Mouse (Mus musculus) activated CD4-positive, CD25-positive, alpha-beta regulatory T cell (primary cell): Measurements from ENCODE around the gene Il27ra. TPM values are rescaled to one million over a fixed set of nuclear protein-coding genes. Genes with fewer than 3 reads are reported as not detected.

ENCODE experiments used
- polyA plus RNA-seq, 2 experiments: library from polyadenylated mRNA; unstranded; fragments of 100-300 nt; shearing (Covaris generic); gene quantifications; one replicate each; pipeline ENCODE4 v1.2.1; 2017

Il27ra gene
- polyA plus RNA-seq, result 100 to 1,000 TPM; 260 to 302 TPM

DNA sequence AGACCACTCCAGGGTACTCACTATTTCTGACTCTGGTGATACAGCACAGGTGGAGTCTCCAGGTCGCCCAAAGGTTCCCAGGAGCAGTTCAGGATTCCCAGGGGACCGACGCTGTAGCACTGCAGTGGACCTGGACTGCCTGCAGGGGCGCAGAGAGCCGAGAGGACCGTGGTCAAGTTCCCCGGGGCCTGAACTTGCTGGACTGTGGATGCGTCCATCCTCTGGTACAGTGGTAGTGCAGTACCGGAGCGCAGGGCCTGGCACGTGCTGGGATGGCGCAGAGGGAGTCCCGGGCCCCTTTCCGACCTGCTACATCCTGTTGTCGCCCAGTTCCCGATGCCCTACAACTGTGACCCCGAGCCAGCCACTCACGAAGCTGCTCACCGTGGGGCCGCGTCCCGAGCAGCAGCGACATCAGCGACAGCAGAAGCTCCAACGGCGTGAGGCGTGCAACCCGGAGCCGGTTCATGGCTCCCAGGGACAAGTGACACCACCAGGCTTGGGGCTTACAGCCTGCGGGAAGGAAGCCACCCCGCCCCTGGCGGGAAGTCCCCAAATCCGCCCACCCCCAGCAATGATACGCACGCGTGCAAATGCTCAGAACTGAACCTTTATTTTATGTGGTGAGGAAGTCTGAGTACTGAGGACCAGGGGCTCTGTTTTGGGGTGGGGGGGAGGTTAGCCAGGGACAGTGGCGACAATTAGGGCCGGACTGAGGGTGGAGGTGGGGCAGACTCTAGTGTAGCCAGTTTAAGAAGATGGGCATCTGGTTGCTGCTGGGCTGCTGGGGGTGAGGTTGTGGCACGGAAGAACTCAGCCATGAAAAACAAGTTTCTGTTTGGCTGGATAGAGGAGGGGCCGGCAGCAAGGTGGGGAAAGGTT is at the start of gene Il27ra:
Gene Il27ra, minus strand, starts transcription at position 524 of the 882 bp plus-strand sequence.

DNA sequence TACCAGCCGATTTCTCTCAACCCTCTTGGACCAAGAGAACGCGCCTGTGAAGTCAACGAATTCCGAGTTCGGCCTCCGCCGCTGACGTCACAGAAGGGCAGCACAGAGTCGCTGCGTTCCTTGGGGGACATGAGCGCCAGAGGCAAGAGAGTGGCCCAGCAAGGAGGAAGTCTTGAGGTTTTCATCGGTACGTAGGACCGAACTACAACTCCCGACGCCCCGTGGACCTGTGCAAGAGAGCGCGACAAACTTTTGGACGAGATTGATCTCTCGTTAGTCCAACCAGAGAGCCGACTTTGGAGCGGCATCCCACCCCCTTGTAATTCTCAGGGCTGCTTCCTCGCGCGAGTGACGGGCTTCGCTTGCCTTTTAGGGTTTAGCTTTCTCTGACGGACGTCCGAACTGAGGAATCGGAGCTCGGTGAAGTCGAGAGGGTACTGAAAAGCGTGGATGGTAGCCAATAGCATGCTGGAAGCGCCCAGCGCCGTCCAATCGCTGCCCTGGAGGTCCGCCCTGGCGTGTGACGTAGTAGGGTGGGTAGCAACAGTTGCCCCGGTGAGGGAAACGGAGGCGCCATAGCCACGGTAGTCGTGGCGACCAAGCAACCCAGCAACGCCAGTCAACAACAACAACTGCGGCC is 24.0 kb upstream of the Il27ra start, which contains the start of gene Rfx1:
Gene Rfx1, plus strand, starts transcription at position 544 of the 640 bp plus-strand sequence.

DNA sequence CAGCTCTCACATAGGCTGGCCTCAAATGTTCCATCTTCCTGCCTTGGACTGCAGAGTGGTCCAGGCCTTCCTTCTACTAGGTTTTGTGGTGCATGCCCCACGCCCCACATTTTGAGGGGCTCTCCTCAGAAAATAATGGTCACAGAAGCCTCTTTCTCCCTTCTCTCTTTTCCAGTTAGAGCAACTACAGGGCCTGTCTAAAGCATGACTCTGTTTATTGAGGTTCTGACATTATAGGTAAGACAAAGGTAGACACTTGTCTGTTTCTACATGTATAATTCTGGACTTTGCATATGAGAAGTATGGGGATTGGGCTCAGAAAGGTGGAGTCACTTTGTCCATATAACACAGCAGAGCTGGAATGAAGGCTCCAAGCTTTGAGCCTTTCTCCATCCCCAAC is 22.6 kb upstream of the Il27ra start, which contains the start of gene Gm10643:
Gene Gm10643, minus strand, starts transcription at position 101 of the 400 bp plus-strand sequence.

DNA sequence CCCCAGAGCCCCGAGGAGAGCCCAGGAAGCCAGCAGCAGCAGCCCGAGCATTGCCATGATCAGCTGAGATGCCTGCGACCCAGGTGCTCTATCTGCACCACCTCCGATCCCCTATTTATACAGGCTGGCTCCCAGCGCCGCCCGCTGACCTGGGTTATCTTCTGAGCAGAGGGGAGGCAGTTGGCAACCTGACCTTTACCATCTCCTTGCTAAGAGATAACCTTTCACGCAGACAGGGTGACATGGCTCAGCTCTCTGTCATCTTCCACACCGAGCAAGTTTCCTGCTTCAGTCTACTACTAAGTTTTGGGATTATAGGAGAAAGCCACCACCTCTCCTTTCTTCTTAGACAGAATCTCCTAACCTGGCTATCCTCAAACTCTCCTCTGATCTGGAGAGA is 2.5 kb upstream of the Il27ra start, which contains the start of gene Rln3:
Gene Rln3, minus strand, starts transcription at position 101 of the 400 bp plus-strand sequence.

DNA sequence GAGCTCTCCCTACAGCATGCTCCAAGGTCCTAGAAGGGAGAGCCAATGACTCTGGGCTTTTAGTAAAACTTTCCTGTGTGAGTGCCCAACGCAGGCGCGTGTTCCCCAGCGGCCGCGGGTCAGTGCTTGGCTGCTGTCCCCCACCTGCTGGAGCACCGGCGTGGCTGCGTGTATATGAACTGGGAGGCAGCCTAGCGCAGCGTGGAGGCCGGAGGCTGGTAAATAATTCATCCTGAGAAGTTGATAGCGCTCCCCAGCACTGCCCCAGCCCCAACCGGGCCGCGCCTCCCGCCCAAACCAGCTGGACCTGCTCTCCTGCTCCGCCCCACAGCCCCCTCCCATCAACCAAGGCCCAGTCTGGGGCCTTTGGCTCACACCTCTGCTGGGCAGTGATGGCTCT is 21.3 kb downstream of the Il27ra start, which contains the start of gene Palm3:
Gene Palm3, plus strand, starts transcription at position 376 of the 400 bp plus-strand sequence.

DNA sequence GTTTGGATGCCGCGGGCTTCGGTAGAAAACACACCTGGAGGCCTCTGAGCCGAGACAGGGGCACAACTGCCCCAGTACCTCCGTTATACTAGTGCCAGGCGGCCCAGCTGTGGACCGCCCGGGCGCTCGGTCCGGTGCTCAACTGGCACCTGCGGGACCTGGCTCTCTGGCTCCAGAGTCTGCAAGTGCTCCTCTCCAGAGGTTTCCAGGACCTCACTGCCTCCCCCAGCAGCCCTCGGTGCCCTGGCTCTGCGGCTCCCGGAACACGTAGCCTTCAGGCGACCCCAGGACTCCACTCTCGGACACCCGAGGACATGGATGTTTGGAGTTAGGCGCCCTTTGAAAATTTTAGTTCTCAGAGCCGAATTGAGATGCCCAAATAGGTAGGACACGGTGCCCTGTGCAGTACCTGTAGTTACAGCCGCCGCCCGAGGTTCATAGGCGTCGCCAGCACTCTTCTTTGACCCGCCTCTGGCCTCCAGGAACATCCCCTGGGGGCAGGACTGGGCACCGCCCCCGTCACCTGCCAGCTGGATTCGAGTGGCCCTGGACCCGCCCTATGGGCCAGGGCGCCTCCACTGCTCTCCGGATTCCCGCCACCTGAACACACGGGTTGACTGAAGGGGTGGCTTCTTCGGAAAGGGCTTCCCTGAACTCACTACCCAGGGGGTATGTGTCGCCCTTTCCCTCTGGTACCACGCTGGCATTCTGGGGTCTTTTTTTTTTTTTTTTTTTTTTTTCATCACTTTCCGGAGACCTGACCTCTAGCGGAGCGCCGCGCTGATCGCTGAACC is 30.5 kb downstream of the Il27ra start, which contains the start of gene 2210011C24Rik:
Gene 2210011C24Rik, minus strand, starts transcription at position 467 of the 794 bp plus-strand sequence.

DNA sequence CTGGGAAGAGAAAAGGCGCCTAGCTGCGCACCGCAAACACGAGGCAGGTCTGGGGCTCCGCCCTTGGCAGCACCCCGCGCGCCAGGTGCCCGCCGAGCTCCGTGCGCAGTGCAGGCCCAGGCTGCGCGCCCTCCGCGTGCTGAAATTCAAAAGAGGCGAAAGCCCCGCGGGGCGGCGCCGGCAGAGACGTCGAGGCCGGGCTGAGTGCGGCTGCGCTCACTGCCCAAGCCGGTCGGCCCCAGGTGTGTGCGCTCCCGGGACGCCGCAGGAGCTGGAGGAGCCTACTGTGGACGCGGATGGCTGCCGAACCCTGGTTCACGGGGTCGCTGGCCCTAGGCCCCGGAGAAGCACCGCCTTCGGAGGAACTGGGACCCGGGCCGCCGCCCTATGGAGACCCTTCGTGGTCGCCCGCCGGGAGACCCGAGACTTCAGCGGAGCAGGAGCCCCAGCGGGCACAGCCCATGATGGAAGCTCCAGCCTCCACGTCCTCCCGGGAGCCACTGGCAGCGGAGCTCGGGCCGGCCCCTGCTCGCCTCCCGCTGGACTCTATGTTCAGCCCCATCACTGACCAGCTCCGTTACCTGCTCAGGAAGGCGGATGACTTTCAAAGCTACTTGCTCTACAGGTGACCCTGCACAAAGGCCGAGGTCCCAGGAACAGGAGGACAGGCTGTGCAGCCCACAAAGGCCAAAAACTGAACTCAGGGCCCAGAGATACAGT is 40.9 kb downstream of the Il27ra start, which contains the start of gene 1700067K01Rik:
Gene 1700067K01Rik, plus strand, starts transcription at position 222 of the 720 bp plus-strand sequence.

DNA sequence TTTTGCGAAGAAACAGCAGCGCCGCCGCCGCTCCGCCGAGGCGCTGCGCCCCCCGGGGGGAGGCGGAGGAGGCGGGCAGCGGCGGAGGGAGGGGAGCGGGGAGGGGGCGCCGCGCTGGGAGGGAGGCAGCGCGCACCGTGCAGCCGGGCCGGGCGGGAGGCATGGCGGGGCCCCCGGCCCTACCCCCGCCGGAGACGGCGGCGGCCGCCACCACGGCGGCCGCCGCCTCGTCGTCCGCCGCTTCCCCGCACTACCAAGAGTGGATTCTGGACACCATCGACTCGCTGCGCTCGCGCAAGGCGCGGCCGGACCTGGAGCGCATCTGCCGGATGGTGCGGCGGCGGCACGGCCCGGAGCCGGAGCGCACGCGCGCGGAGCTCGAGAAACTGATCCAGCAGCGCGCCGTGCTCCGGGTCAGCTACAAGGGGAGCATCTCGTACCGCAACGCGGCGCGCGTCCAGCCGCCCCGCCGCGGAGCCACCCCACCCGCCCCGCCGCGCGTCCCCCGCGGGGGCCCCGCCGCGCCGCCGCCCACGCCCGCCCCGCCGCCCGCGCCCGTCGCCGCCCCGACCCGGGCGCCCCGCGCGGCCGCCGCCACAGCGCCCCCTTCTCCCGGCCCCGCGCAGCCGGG is 44.8 kb downstream of the Il27ra start, which contains the start of gene Samd1:
Gene Samd1, plus strand, starts transcription at position 162 of the 631 bp plus-strand sequence.

Other genes starting within 250 kb of the Il27ra start
- gene Adgrl1, start 142.5 kb downstream of the Il27ra start, polyA plus RNA-seq, result 10 to 100 TPM in 1 of 2 experiments, 1 to 10 TPM in 1; 7.8 to 15.3 TPM
- under 1 TPM; 0.24 to 0.63 TPM for gene Gm10644, start 87.4 kb downstream of the Il27ra start, polyA plus RNA-seq
- 10 to 100 TPM; 40.2 to 42.2 TPM for gene Asf1b, start 87.1 kb downstream of the Il27ra start, polyA plus RNA-seq
- gene Prkaca, start 69.6 kb downstream of the Il27ra start, polyA plus RNA-seq, result 10 to 100 TPM; 54.6 to 58.2 TPM
- gene Samd1, start 44.9 kb downstream of the Il27ra start, polyA plus RNA-seq, result 10 to 100 TPM in 1 of 2 experiments, 1 to 10 TPM in 1; 9.1 to 11.7 TPM
- under 1 TPM; 0.12 to 0.36 TPM for gene 1700067K01Rik, start 41.1 kb downstream of the Il27ra start, polyA plus RNA-seq
- 1 to 10 TPM; 4.0 to 4.1 TPM for gene 2210011C24Rik, start 30.4 kb downstream of the Il27ra start, polyA plus RNA-seq
- 10 to 100 TPM; 10.1 to 13.4 TPM for gene Palm3, start 21.1 kb downstream of the Il27ra start, polyA plus RNA-seq
- 100 to 1,000 TPM; 167 to 253 TPM for gene Rln3, start 2.4 kb upstream of the Il27ra start, polyA plus RNA-seq
- gene Gm10643, start 22.5 kb upstream of the Il27ra start, polyA plus RNA-seq, result 1 to 10 TPM; 1.8 to 2.1 TPM
- 10 to 100 TPM; 14.4 to 40.5 TPM for gene Rfx1, start 24.2 kb upstream of the Il27ra start, polyA plus RNA-seq
- 10 to 100 TPM; 32.6 to 41.2 TPM for gene Dcaf15, start 62.2 kb upstream of the Il27ra start, polyA plus RNA-seq
- 10 to 100 TPM; 17.6 to 39.5 TPM for gene Podnl1, start 83.4 kb upstream of the Il27ra start, polyA plus RNA-seq
- gene Cc2d1a, start 105.3 kb upstream of the Il27ra start, polyA plus RNA-seq, result 10 to 100 TPM; 28.8 to 41.8 TPM
- 1 to 10 TPM in 1 of 2 experiments, under 1 TPM in 1; 0.31 to 1.4 TPM for gene 4930432K21Rik, start 105.4 kb upstream of the Il27ra start, polyA plus RNA-seq
- 1 to 10 TPM; 1.3 to 4.5 TPM for gene Nanos3, start 142.6 kb upstream of the Il27ra start, polyA plus RNA-seq
- 10 to 100 TPM in 1 of 2 experiments, 1 to 10 TPM in 1; 6.8 to 15.0 TPM for gene Zswim4, start 194.5 kb upstream of the Il27ra start, polyA plus RNA-seq
- gene D8Ertd738e, start 207.1 kb upstream of the Il27ra start, polyA plus RNA-seq, result 100 to 1,000 TPM; 287 to 296 TPM
- gene Mri1, start 214.7 kb upstream of the Il27ra start, polyA plus RNA-seq, result 100 to 1,000 TPM; 105 to 132 TPM
- gene Ccdc130, start 227.8 kb upstream of the Il27ra start, polyA plus RNA-seq, result 10 to 100 TPM; 33.8 to 36.6 TPM